Mouse (Mus musculus): Measurements from ENCODE around the gene Ccdc120.

Ccdc120 gene

GRCm38 (mm10) chrX:7692862-7693261, 57.8 kb downstream of the Ccdc120 start:
- no peak for DNase-seq (ENCODE audit: low read depth)

DNA sequence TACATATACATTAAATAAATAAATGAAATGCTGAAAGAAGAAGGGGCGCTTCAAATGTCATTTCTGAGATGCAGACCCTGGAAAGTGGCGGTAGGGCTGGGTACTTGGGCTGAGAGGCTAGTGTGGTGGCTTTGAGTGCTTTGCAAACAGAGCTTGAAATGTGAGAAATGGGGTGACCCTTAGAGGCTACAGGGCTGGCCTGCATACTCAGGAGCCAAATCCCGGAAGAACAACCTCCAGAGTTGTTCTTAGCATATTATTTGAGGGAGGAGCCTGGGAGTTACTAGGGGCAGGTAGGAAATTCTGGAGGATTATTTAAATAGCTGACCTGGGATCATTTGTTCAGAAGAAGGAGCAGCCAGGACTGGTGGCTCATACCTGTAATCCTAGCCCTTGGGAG, 60.2 kb downstream of the Ccdc120 start:
- no peak for DNase-seq (ENCODE audit: low read depth)

GRCm38 (mm10) chrX:7688321-7688720, 62.4 kb downstream of the Ccdc120 start:
- no peak for DNase-seq (ENCODE audit: low read depth)

Measured in c-Kit-positive CD71-negative TER-119-negative erythroid progenitor cells, embryonic 14.5 days (primary cell).